Mouse (Mus musculus): ENCODE data around the gene Gm44973. TPM values are rescaled to one million over a fixed set of nuclear protein-coding genes. Genes with fewer than 3 reads are reported as not detected.

The Gm44973 gene
- polyA plus RNA-seq, 1 experiment from 2014 or later, result 0.15 TPM

- Histone ChIP-seq H3K27me3 (replicated peaks) (peaks cover 24% of the 10 kb centered on the region), H3K9ac (replicated peaks) (peak overlapping the region; percentile 72), H3K9me3 (replicated peaks) (no peaks in the 10 kb centered on the region), H3K4me3 (replicated peaks) (peak overlapping the region; percentile 63), H3K4me1 (peaks cover 87% of the 10 kb centered on the region), H3K4me2 (peak overlapping the region; percentile 75), H3K27ac (replicated peaks) (peak overlapping the region; percentile 84), H3K36me3 (no peaks in the 10 kb centered on the region)
- peak; percentile 23 for ATAC-seq (ENCODE audit: low FRiP score)
- 2% methylated on average over 52 of the region's 55 CpGs for WGBS
Measured at GRCm38 (mm10) chr7:5056651-5057263, 41.5 kb downstream of the Gm44973 start.

GRCm38 (mm10) chr7:5057381-5057780 lies 42.1 kb downstream of the Gm44973 start:
- 28% methylated on average over 8 of the region's 8 CpGs for WGBS
- H3K4me3 ChIP-seq (replicated peaks), result peak overlapping the region; percentile 63
- H3K36me3 ChIP-seq, result no peaks in the 10 kb centered on the region
- H3K4me2 ChIP-seq, result peak overlapping the region; percentile 75
- peaks cover 81% of the 10 kb centered on the region for H3K4me1 ChIP-seq
- no peaks in the 10 kb centered on the region for H3K9me3 ChIP-seq (replicated peaks)
- peaks cover 24% of the 10 kb centered on the region for H3K27me3 ChIP-seq (replicated peaks)
- no peak for ATAC-seq (ENCODE audit: low FRiP score)
- peak overlapping the region; percentile 84 for H3K27ac ChIP-seq (replicated peaks)
- H3K9ac ChIP-seq (replicated peaks), result peak overlapping the region; percentile 72

- Histone ChIP-seq H3K4me1 (peaks cover 77% of the 10 kb centered on the region), H3K4me2 (peak overlapping the region; percentile 75), H3K9ac (replicated peaks) (peak overlapping the region; percentile 72), H3K27me3 (replicated peaks) (peaks cover 23% of the 10 kb centered on the region), H3K9me3 (replicated peaks) (no peaks in the 10 kb centered on the region), H3K4me3 (replicated peaks) (peak overlapping the region; percentile 63), H3K36me3 (no peaks in the 10 kb centered on the region), H3K27ac (replicated peaks) (peak overlapping the region; percentile 14; the same call in 1 of the 2 replicates)
- no peak for ATAC-seq (ENCODE audit: low FRiP score)
- 26% methylated on average over 11 of the region's 11 CpGs for WGBS
Measured at GRCm38 (mm10) chr7:5057804-5058203, 42.5 kb downstream of the Gm44973 start.

GRCm38 (mm10) chr7:5058631-5059030 lies 43.3 kb downstream of the Gm44973 start:
- H3K4me2 ChIP-seq, result no peak overlapping the region
- peaks cover 76% of the 10 kb centered on the region for H3K4me1 ChIP-seq
- no peaks in the 10 kb centered on the region for H3K9me3 ChIP-seq (replicated peaks)
- H3K36me3 ChIP-seq, result no peaks in the 10 kb centered on the region
- H3K4me3 ChIP-seq (replicated peaks), result no peak overlapping the region
- no peak overlapping the region for H3K9ac ChIP-seq (replicated peaks)
- H3K27ac ChIP-seq (replicated peaks), result 0 out of 2 replicates have a peak overlapping the region, but pooled peaks have one; percentile 99
- peaks cover 18% of the 10 kb centered on the region for H3K27me3 ChIP-seq (replicated peaks)
- ATAC-seq (ENCODE audit: low FRiP score), result no peak
- WGBS, result 89% methylated on average over 1 of the region's 1 CpGs

- Histone ChIP-seq H3K4me3 (replicated peaks) (no peak overlapping the region), H3K4me1 (peaks cover 76% of the 10 kb centered on the region), H3K9ac (replicated peaks) (peak overlapping the region; percentile 8; the same call in 1 of the 2 replicates), H3K9me3 (replicated peaks) (no peaks in the 10 kb centered on the region), H3K36me3 (no peaks in the 10 kb centered on the region), H3K27me3 (replicated peaks) (peaks cover 15% of the 10 kb centered on the region), H3K4me2 (peak overlapping the region; percentile 78), H3K27ac (replicated peaks) (peak overlapping the region; percentile 99)
- ATAC-seq (ENCODE audit: low FRiP score), result no peak
- WGBS, result 94% methylated on average over 12 of the region's 12 CpGs
Measured at GRCm38 (mm10) chr7:5059421-5059820, 44.1 kb downstream of the Gm44973 start.

- ATAC-seq (ENCODE audit: low FRiP score), result peak; percentile 0; the same call in 1 of the 2 replicates
- peak overlapping the region; percentile 85 for H3K9ac ChIP-seq (replicated peaks)
- H3K9me3 ChIP-seq (replicated peaks), result no peaks in the 10 kb centered on the region
- H3K27ac ChIP-seq (replicated peaks), result peak overlapping the region; percentile 99
- peak overlapping the region; percentile 66 for H3K4me3 ChIP-seq (replicated peaks)
- H3K27me3 ChIP-seq (replicated peaks), result peaks cover 6% of the 10 kb centered on the region
- 1% methylated on average over 27 of the region's 27 CpGs for WGBS
- peaks cover 73% of the 10 kb centered on the region for H3K4me1 ChIP-seq
- no peaks in the 10 kb centered on the region for H3K36me3 ChIP-seq
- H3K4me2 ChIP-seq, result peak overlapping the region; percentile 78
Measured at GRCm38 (mm10) chr7:5060239-5060731, 45.0 kb downstream of the Gm44973 start.

- Histone ChIP-seq H3K9me3 (replicated peaks) (no peaks in the 10 kb centered on the region), H3K4me1 (peaks cover 73% of the 10 kb centered on the region), H3K27me3 (replicated peaks) (no peaks in the 10 kb centered on the region), H3K9ac (replicated peaks) (peak overlapping the region; percentile 85), H3K4me2 (peak overlapping the region; percentile 78), H3K27ac (replicated peaks) (peak overlapping the region; percentile 99), H3K36me3 (no peaks in the 10 kb centered on the region), H3K4me3 (replicated peaks) (peak overlapping the region; percentile 66)
- peak; percentile 89 for ATAC-seq (ENCODE audit: low FRiP score)
- under 1% methylated on average over 60 of the region's 60 CpGs for WGBS
Measured at GRCm38 (mm10) chr7:5060944-5061773, 45.9 kb downstream of the Gm44973 start.

GRCm38 (mm10) chr7:5061774-5062359 lies 46.6 kb downstream of the Gm44973 start, which contains the start of gene U2af2:
TSS of gene U2af2 (plus strand) at chr7:5062143.
- peak; percentile 83 for ATAC-seq (ENCODE audit: low FRiP score)
- Histone ChIP-seq H3K4me3 (replicated peaks) (peak within 1 kb of the TSS; percentile 66), H3K9ac (replicated peaks) (peak within 1 kb of the TSS; percentile 85), H3K4me2 (peak within 1 kb of the TSS; percentile 78), H3K4me1 (peaks cover 73% of the 10 kb centered on the region), H3K27me3 (replicated peaks) (no peaks in the 10 kb centered on the region), H3K36me3 (peaks cover 7% of the 10 kb centered on the region; the same call in 1 of the 2 replicates), H3K27ac (replicated peaks) (peak within 1 kb of the TSS; percentile 99), H3K9me3 (replicated peaks) (no peaks in the 10 kb centered on the region)
- under 1% methylated on average over 55 of the region's 65 CpGs for WGBS

GRCm38 (mm10) chr7:5062360-5063001 lies 47.2 kb downstream of the Gm44973 start:
- H3K4me2 ChIP-seq, result peak overlapping the region; percentile 78
- H3K4me1 ChIP-seq, result peaks cover 67% of the 10 kb centered on the region
- H3K27me3 ChIP-seq (replicated peaks), result no peaks in the 10 kb centered on the region
- WGBS, result 0% methylated on average over 48 of the region's 51 CpGs
- peak overlapping the region; percentile 66 for H3K4me3 ChIP-seq (replicated peaks)
- peak overlapping the region; percentile 85 for H3K9ac ChIP-seq (replicated peaks)
- H3K36me3 ChIP-seq, result peaks cover 13% of the 10 kb centered on the region
- peak; percentile 46 for ATAC-seq (ENCODE audit: low FRiP score)
- no peaks in the 10 kb centered on the region for H3K9me3 ChIP-seq (replicated peaks)
- H3K27ac ChIP-seq (replicated peaks), result peak overlapping the region; percentile 99

GRCm38 (mm10) chr7:5064886-5065285 lies 49.6 kb downstream of the Gm44973 start:
- WGBS, result 95% methylated on average over 6 of the region's 6 CpGs
- no peak for ATAC-seq (ENCODE audit: low FRiP score)

GRCm38 (mm10) chr7:5073586-5073985 lies 58.3 kb downstream of the Gm44973 start:
- H3K27ac ChIP-seq (replicated peaks), result no peak overlapping the region
- no peak overlapping the region for H3K4me3 ChIP-seq (replicated peaks)
- no peaks in the 10 kb centered on the region for H3K9me3 ChIP-seq (replicated peaks)
- H3K4me1 ChIP-seq, result no peaks in the 10 kb centered on the region
- no peak overlapping the region for H3K4me2 ChIP-seq
- whole genome bisulfite sequencing, result 69% methylated on average over 1 of the region's 1 CpGs
- H3K36me3 ChIP-seq, result peaks cover 93% of the 10 kb centered on the region
- ATAC-seq (ENCODE audit: low FRiP score), result no peak
- H3K9ac ChIP-seq (replicated peaks), result no peak overlapping the region
- no peaks in the 10 kb centered on the region for H3K27me3 ChIP-seq (replicated peaks)

More at GRCm38 (mm10) chr7:5064886-5065285, 49.6 kb downstream of the Gm44973 start:
- Histone ChIP-seq H3K27ac (replicated peaks) (no peak overlapping the region), H3K27me3 (replicated peaks) (no peaks in the 10 kb centered on the region), H3K9ac (replicated peaks) (no peak overlapping the region), H3K4me2 (no peak overlapping the region), H3K36me3 (peaks cover 37% of the 10 kb centered on the region), H3K4me3 (replicated peaks) (0 out of 2 replicates have a peak overlapping the region, but pooled peaks have one; percentile 66), H3K4me1 (peaks cover 43% of the 10 kb centered on the region), H3K9me3 (replicated peaks) (no peaks in the 10 kb centered on the region)

Data from neural tube, embryonic 15.5 days (tissue).